Mouse (Mus musculus): ENCODE results near the gene Ppp4c. TPM values are rescaled to one million over a fixed set of nuclear protein-coding genes. Genes with fewer than 3 reads are reported as not detected.

Ppp4c gene
- polyA plus RNA-seq, 1 experiment from 2014 or later: 94.3 TPM

DNA sequence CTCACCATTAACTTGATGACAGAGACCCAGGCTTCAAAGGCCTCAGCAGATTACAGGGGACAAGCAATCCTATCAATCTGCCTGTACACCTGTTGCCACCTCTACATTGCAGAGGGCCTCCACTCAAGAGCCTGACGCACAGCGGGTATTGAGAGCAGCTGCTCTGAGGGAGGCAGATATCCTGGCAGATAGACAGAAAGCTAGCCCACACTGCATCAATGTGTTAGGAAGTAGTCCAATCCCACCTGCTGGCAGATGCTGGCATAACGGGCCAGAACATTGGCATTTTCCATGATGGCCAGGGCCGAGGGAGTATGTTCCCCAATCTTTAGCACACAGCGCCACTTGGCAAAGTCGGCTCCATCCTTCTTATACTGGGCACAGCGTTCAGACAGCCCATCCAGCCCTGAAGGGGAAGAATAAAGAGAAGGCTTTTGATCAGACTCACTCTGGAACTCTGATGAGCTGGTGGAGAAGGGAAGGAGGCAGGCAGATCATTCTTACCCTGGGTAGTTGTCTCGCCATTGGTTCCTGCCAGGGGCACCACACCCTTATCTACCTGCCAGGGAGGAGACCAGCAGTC lies 4.1 kb upstream of the Ppp4c start:
- no peak for TF ChIP-seq CTCF (IDR thresholded peaks at IDR 0.05)
- in situ Hi-C loops (cut with MboI; ENCODE audit: low pct_unique_long_range_greater_than_20kb): no loop called here
- ATAC-seq (no peak), DNase-seq (ENCODE audit: low read depth, low spot score) (no peak)
- POLR2A ChIA-PET: interaction anchor here (0.7 kb wide), 1 partner anchor 14 kb away, joined by 3 read pairs; no protein-coding TSS in a partner anchor
- H3K27me3 ChIP-seq: no peaks in the 10 kb centered on the region
- CTCF ChIA-PET: no interaction called here

DNA sequence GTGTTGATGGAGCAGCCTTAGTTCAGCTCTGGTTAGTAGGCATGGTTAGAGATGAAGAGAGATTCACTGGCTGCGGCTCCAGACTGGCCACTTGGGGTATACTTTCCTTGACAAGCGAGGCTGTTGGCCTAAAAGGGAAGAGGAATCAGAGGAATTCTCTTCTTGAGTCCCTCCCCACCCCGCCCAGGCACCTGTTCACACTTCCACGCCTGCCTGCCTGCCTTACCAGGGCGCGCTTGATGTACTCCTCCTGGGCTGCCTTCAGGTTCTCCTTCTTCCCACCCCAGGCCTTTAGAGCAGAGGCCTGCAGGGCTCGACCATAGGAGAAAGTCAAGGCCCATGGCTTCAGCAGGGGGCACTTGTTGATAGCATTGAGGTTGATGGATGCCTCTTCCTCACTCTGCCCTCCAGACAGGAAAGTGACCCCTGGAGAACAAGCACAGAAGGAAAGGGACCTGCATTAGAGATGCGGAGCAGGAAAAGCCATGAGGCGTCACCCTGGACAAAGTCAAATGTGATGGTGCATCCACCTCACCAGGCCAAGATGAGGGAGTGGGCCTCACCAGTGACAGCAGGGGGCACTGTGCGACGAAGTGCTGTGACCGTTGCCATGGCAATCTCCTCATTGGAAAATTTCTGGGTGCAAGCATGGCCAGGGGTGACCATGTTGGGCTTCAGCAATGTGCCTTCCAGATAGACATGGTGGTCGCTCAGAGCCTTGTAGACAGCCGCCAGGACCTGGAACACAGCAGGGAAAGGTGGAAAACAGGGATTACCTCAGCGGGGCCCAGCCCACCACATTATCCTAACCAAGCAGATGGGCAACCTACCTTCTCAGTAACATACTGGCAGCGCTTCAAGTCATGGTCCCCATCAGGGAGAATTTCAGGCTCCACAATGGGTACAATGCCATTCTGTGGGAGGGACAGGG lies 3.4 kb upstream of the Ppp4c start:
- in situ Hi-C loops (cut with MboI; ENCODE audit: low pct_unique_long_range_greater_than_20kb): no loop called here
- ATAC-seq: no peak
- ChIA-PET CTCF (no interaction called here), POLR2A (no interaction called here)
- no peak for DNase-seq (ENCODE audit: low read depth, low spot score)
- TF ChIP-seq CTCF (IDR thresholded peaks at IDR 0.05): no peak
- no peaks in the 10 kb centered on the region for H3K27me3 ChIP-seq

DNA sequence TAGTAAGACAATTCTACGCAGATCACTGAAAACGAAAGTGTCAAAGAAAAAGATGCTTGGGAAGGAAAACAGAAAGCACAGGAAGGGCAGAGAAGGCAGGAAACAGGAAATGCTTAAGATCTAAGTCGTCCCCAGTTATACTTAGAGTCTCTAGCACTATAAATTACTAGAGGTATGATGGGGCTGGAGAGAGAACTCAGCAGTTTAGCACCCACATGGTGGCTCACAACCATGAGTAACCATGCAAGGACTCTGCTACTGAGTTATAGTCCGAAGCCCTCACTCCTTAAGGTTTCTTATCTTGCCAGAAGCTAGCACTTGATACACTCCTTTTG lies 1.9 kb upstream of the Ppp4c start:
- CTCF ChIA-PET: interaction anchor here (1.4 to 1.6 kb wide), 2 partner anchors 12 to 15 kb away, joined by 3 to 4 read pairs; no protein-coding TSS in a partner anchor
- ATAC-seq: no peak

DNA sequence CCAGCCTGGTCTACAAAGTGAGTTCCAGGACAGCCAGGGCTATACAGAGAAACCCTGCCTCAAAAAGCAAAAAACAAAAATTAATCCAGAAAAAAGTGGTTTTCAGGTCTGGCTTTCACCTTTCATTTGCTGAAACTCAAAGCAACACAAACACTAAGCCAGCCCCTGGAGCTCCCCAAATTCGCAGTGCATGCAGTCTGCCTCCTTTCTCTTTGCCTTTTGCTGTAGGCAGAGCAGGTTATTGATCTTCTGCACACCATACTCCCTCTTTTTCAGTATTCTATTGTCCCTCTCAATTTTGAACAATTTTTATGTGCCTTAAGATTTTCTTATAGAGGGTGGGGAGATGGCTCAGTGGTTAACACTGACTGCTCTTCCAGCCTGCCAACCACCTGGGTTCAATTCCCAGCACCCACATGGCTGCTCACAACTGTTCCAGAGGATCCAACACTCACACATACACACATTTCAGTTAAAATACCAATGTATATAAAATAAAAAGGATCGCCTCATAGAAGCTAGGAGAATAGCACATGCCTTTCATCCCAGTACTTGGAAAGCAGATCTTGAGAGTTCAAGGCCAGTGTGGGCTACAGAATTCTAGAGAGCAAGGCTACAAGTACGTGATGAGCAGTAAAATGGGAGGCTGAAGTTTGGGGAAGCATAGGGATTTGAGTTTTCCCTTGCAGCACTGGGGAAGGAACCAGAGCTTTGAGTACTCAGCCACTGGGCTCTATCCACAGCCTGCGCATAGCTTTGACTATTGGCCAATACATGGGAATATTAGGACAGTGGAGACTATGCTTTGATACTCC lies 1.4 kb upstream of the Ppp4c start:
- in situ Hi-C loops (cut with MboI; ENCODE audit: low pct_unique_long_range_greater_than_20kb): no loop called here
- no peak for ATAC-seq
- H3K27me3 ChIP-seq: no peaks in the 10 kb centered on the region
- DNase-seq (ENCODE audit: low read depth, low spot score): no peak
- ChIA-PET POLR2A (interaction anchor here (0.6 to 1.2 kb wide), 4 partner anchors 11 to 197 kb away, joined by 3 to 7 read pairs (median 3); no protein-coding TSS in a partner anchor), CTCF (interaction anchor here (1.4 to 1.6 kb wide), 2 partner anchors 11 to 14 kb away, joined by 3 to 4 read pairs; no protein-coding TSS in a partner anchor)
- TF ChIP-seq CTCF (IDR thresholded peaks at IDR 0.05): no peak

More for the DNA sequence above, 1.9 kb upstream of the Ppp4c start:
- no peak for DNase-seq (ENCODE audit: low read depth, low spot score)
- POLR2A ChIA-PET: interaction anchor here (0.6 kb wide), 1 partner anchor 13 kb away, joined by 3 read pairs; no protein-coding TSS in a partner anchor
- no peaks in the 10 kb centered on the region for H3K27me3 ChIP-seq
- TF ChIP-seq CTCF (IDR thresholded peaks at IDR 0.05): no peak
- in situ Hi-C loops (cut with MboI; ENCODE audit: low pct_unique_long_range_greater_than_20kb): no loop called here

DNA sequence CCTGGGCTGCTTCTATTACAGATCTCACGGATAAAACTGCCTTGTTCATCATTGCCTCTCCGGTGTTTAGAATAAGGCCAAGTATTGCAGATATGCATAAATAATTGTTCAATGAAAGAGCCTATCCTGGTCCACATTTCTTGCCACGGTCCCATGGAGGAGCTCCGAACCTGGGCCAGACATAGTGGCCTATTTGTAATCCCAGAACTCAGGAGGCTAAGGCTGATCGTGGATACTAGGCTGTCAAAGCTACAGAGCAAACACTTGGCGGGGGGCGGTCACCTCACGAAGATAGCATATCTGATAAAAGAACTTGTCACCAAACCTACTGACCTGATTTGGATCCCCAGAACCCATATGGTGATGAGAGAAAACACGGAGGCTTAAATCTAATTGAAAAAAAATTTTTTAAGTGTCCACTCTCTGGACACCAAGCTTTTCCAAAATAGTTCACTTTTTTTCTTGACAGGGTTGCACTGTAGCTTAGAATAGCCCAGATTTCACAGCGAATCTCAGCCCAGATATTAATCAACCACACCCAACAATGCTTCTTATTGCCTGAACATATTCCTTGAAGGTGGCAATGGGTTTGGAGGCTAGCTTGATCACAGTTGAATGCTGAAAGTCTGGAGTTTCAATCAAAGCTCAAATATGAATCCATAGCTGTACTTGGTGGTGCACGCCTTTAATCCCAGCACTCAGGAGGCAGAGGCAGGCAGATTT lies 586 bp upstream of the Ppp4c start:
- TF ChIP-seq CTCF (IDR thresholded peaks at IDR 0.05): no peak
- ATAC-seq (no peak), DNase-seq (ENCODE audit: low read depth, low spot score) (no peak)
- in situ Hi-C loops (cut with MboI; ENCODE audit: low pct_unique_long_range_greater_than_20kb): no loop called here
- POLR2A ChIA-PET: interaction anchor here (0.6 to 1.2 kb wide), 4 partner anchors 12 to 197 kb away, joined by 3 read pairs; no protein-coding TSS in a partner anchor
- CTCF ChIA-PET: interaction anchor here (1.4 kb wide), 1 partner anchor 11 kb away, joined by 3 read pairs; no protein-coding TSS in a partner anchor
- H3K27me3 ChIP-seq: no peaks in the 10 kb centered on the region

DNA sequence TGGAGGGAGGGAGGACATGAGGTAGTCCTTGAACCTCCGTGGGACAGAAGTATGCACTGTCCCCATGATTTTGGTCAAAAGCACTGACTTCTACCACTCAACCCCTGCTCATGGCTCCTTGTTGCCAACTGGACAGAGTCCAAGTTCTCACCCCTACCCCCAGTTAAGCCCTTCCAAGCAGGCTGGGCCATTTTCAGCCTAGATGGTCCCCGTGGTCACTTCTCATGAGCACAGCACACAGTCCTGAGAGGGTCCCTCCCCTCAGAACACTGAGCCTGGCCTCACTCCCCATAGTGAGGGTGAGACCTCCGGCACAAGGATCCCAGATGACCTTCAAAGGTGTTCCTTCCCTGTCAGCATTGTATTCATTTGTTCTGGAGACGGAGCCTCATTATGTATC lies 3.2 kb downstream of the Ppp4c start:
- in situ Hi-C loops (cut with MboI; ENCODE audit: low pct_unique_long_range_greater_than_20kb): no loop called here
- H3K27me3 ChIP-seq: no peaks in the 10 kb centered on the region
- no peak for DNase-seq (ENCODE audit: low read depth, low spot score)
- CTCF ChIA-PET: no interaction called here
- no peak for ATAC-seq
- TF ChIP-seq CTCF (IDR thresholded peaks at IDR 0.05): no peak
- POLR2A ChIA-PET: no interaction called here

DNA sequence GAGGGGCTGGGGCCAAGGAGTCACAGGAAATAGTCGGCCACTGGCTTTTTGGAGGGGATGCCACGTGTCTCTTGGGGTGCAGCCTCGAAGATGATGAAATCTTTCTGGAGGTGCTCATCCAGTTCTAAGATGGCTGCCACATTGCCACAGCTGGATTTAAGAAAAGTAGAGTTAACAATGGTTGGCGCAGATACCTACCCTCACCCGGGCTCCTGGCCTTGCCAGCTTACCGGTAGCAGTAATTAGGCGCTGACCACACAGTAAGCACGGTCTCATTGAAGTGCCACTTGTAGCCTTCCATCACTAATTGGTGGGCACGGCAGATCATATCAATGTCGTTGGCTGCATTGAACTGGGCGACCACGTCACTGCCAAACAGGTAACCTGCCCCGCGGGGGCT lies 6.2 kb downstream of the Ppp4c start:
- H3K27me3 ChIP-seq: no peaks in the 10 kb centered on the region
- ChIA-PET CTCF (no interaction called here), POLR2A (no interaction called here)
- DNase-seq (ENCODE audit: low read depth, low spot score): no peak
- no peak for TF ChIP-seq CTCF (IDR thresholded peaks at IDR 0.05)
- in situ Hi-C loops (cut with MboI; ENCODE audit: low pct_unique_long_range_greater_than_20kb): no loop called here
- ATAC-seq: no peak

DNA sequence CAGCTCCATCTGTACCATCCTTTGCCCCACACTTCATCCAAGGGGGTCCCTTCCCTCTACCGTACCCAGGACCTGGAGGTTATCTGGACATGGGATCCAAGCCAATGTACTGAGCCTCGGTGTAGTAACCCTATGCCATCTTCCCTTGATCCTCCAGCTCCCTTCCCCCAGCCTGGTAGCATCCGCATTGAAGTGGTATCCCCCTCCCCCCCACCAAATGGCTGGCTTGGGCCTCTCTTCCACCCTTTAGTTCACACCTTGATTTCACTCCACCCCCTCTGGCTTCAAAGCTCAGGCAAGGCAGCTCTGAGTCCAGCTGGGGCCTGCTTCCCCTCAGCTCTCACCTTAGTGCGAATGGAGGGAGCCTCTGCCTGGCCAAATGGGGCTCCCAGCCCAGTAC lies 7.2 kb downstream of the Ppp4c start:
- POLR2A ChIA-PET: interaction anchor here (1.2 kb wide), 1 partner anchor 25 kb away, joined by 3 read pairs; no protein-coding TSS in a partner anchor
- no peak for TF ChIP-seq CTCF (IDR thresholded peaks at IDR 0.05)
- CTCF ChIA-PET: no interaction called here
- DNase-seq (ENCODE audit: low read depth, low spot score) (no peak), ATAC-seq (no peak)
- H3K27me3 ChIP-seq: no peaks in the 10 kb centered on the region
- in situ Hi-C loops (cut with MboI; ENCODE audit: low pct_unique_long_range_greater_than_20kb): no loop called here

DNA sequence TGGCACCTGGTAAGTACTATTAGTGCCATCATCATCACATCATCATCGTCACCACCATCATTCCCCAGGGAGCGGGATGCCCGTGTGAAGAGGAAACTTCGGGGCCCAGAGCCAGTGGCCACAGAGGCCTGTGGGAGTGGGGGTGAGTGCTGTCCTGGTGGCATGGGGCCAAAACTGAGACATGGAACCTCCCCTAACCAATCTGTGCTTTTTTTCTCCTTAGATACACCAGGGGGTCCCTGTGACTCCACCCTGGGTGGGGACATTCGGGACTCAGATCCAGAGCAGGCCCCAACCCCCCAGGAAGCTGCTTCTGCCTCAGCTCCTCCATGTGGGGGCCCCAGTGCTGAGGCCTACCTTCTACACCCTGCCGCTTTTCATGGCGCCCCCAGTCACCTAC lies 7.8 kb downstream of the Ppp4c start:
- no peak for ATAC-seq
- no peaks in the 10 kb centered on the region for H3K27me3 ChIP-seq
- no peak for DNase-seq (ENCODE audit: low read depth, low spot score)
- ChIA-PET POLR2A (no interaction called here), CTCF (no interaction called here)
- no peak for TF ChIP-seq CTCF (IDR thresholded peaks at IDR 0.05)
- in situ Hi-C loops (cut with MboI; ENCODE audit: low pct_unique_long_range_greater_than_20kb): no loop called here

DNA sequence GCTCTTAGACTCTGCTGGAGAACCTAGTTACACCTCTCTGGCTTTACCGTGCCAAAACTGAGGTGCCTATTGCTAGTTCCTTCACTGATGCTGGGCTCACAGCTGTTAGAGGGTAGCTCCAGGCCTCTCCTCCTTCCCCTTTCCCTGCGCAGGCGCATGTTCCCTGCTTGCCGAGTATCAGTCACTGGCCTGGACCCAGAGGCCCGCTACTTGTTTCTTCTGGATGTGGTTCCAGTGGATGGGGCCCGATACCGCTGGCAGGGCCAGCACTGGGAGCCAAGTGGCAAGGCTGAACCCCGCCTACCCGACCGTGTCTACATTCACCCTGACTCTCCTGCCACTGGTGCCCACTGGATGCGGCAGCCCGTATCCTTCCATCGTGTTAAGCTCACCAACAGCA lies 9.6 kb downstream of the Ppp4c start:
- H3K27me3 ChIP-seq: no peaks in the 10 kb centered on the region
- no peak for DNase-seq (ENCODE audit: low read depth, low spot score)
- POLR2A ChIA-PET: interaction anchor here (0.8 kb wide), 1 partner anchor 16 kb away, joined by 6 read pairs; no protein-coding TSS in a partner anchor
- TF ChIP-seq CTCF (IDR thresholded peaks at IDR 0.05): no peak
- in situ Hi-C loops (cut with MboI; ENCODE audit: low pct_unique_long_range_greater_than_20kb): no loop called here
- ATAC-seq: no peak
- CTCF ChIA-PET: interaction anchor here (1.3 kb wide), 1 partner anchor 11 kb away, joined by 3 read pairs; no protein-coding TSS in a partner anchor
